Mouse (Mus musculus) cerebral cortex, adult 2 months (tissue): ENCODE results near the gene Sdsl.

Experiments
- WGBS: fragments of 180-500 bp; shearing (Covaris S2); methylation state at CpG from one replicate; pipeline ENCODE4 v1.1.7; 2018; 5-methylcytosine and 5-hydroxymethylcytosine counted together

Gene Sdsl

DNA sequence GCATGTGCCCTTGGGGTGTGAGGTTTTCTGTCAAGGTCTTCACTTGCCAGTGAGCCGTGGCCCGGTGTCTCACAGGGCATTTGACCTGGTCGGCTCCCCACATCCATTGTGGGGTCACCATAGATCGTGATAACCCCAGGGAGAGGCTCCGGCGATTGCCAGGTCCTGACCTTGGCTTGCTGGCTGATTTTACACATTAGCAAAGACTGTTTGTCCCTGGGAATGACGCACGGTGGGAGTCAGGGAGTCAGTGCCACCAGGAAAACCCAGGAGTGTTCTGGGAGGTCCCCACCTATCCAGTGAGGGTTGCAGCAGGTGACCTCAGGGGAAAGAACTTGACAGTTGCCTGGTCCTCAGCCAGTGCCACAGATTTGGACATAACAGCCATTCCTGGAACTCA lies at the start of gene Sdsl:
TSS of gene Sdsl (minus strand) at position 41 of the 400 bp plus-strand sequence.
- 86% methylated on average over 8 of the region's 8 CpGs for WGBS

- WGBS: 61% methylated on average over 9 of the region's 9 CpGs
These were observed 44.9 kb upstream of the Sdsl start for GRCm38 (mm10) chr5:120517552-120517951.

GRCm38 (mm10) chr5:120516221-120516984 lies 43.8 kb upstream of the Sdsl start:
- 70% methylated on average over 15 of the region's 15 CpGs for WGBS

DNA sequence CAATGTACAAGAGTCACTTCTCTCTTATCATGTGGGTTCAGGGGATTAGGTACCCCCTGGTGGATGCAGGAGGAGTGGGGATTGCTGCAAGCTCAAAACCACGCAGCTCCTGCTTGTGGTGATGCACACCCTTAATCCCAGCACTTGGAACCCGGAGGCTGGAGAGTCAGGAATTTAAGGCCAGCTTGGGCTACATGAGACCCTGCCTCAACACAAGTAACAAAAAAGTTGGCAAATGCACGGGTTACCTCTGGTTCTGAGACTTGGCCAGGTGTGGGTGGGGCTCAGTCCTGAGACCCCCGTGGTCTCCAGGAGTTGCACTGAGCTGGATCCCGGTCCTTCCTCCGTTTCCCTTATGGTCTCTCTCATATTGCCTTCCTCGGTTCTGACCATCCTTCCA lies 42.8 kb upstream of the Sdsl start:
- 89% methylated on average over 7 of the region's 7 CpGs for WGBS

DNA sequence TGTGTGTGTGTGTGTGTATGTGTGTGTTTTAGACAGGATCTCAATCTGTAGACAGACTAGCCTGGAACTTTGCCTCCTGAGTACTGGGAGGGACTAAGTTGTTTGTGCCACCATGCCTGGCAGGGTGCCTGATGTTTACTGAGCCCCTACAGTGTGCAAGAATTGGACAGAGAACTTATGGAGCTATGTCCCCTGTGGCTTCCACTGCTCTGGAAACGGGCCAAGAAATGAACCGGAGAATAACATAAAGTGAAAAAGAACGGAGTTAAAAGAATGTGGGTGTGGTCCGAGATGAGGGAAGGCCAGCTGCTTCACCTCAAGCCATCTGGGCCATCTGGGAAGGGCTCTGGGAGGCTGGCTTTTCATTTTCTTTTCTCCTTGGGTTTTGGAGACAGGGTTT lies 42.1 kb upstream of the Sdsl start:
- WGBS: 22% methylated on average over 4 of the region's 4 CpGs

DNA sequence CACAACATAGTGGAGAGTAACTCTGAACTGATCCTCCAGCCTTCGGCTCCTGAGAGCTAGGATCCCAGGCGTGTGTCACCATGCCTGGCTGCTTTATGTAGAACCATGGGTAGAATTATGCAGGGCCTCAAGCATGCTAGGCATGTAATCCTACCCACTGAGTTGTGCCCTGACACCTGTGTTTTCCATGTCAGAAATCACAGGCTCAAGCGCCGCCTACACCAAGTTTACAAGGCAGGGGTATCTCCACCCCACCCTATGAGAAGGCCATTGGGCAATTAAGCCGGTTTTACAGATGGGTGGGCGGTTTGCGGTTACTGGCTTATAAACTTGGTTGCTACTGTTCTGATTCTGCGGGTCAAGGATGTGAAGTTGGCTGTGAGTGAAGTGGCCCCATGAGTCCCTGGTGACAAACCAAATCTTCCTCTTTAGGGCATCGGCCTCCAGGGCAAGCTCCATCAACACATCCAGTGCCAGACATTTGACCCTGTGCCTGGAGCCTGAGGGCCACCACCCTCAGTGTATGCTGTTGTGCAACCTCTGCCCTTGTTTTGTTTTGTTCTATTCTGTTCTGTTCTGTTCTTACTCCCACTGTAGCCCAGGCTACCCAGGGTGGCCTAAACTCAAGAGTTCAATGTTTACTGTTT lies 41.5 kb upstream of the Sdsl start:
- WGBS: 89% methylated on average over 9 of the region's 9 CpGs

DNA sequence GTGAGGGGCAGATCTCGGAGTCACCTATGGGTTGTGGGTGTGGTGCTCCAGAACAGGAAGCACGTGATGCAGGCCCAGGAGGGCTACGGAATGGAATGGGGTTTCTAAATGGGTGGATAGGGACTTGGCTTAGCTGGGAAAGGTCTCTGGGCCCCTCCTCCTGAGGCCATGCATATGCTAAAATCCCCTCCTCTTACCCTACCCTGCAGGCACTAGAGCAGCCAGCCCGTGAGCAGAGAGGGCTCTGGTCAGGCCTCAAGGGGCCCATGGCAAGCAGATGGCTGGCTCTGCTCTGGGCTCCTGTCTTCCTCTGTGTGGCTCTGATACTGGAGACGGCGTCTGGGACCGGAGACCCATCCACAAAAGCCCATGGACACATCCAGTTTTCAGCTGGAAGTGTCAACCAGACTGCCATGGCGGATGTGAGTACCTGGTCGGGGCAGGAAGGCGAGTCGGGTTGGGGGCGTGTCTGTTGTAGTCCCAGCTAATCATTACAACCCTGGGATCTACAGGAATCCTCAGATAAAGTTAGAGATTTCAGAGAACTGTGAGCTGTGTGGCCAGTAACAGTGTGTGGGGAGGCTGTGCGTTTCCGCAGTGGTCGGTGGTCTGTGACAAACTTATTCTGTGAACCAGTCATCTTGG lies 40.4 kb upstream of the Sdsl start:
- 85% methylated on average over 15 of the region's 15 CpGs for WGBS

GRCm38 (mm10) chr5:120511643-120512220 lies 39.1 kb upstream of the Sdsl start:
- WGBS: 15% methylated on average over 14 of the region's 14 CpGs

GRCm38 (mm10) chr5:120510982-120511642 lies 38.5 kb upstream of the Sdsl start, which contains the start of gene Slc8b1:
Gene Slc8b1 (plus strand): TSS chr5:120511168.
- 1% methylated on average over 36 of the region's 36 CpGs for WGBS

DNA sequence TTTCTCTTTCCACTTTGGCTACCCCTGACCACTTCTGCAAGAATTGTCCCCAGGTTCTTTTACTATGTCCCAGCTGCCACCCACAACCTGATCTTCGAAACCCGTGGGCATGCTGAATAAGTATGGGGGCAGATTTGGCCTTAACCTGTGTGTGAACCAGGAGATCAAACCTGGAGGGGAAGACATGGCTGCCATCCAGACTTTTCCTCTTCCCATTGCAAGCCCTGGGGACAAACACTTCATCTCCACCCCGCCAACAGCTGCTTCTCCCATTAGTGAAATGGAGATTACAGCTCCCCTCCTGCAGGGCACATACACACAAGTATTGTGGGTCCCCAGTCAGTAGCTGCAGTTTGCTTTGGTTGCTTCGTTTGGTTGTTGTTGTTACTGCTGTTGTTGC lies 34.7 kb upstream of the Sdsl start:
- WGBS: 82% methylated on average over 4 of the region's 4 CpGs

DNA sequence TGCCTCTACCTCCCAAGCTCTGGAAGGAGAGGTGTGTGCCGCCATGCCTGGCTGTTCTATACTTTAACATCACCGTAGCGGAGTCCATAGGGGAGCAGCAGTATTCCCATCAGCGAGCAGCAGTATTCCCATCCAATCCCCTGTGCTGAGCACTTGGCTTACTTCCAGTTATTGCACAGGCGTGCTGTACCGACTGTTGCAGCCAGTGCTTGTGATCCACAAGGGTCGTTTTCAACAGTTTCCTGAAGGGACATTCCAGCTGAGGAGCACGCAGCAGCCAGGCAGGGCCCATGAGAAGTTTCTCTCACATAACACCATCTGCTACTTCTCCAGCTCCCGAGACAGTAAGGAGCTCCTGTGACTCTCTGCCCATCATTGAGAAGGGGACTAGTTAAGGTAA lies 33.9 kb upstream of the Sdsl start:
- WGBS: 52% methylated on average over 9 of the region's 9 CpGs

DNA sequence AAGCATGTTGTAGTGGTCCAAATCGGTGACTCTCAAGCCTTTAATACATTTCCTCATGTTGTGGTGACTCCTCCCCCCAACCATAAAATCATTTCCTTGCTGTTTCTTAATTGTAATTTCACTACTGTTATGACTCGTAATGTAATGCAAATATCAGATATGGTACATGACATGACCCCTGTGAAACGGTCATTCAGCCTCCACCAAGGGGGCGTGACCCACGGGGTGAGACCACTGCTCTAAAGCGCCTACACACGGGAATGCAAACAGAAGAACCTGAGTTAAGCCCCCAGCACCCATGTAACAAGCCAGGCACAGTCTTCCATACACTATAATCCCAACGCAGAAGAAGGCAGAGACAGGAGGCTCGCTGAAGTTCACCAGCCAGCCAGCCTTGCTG lies 33.2 kb upstream of the Sdsl start:
- 78% methylated on average over 9 of the region's 9 CpGs for WGBS

DNA sequence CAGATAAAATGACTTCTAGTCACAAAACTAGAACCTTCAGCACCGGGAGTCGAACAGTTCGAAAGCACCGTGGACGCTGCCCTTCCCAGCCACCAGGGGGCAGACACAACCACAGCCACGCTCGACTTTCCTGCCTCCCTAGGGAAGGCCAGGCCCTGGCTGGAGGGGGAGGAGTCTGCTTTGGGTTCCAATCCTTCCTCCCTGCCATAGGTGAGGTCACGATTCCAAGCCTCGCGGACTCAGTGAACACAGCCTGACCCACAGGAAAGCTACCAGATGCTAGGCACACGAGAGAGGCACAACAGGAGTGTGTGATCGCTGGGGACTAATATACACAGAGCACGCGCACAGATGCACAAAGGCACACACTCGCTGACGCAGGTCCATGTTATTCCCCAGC lies 32.8 kb upstream of the Sdsl start:
- 27% methylated on average over 16 of the region's 16 CpGs for WGBS

DNA sequence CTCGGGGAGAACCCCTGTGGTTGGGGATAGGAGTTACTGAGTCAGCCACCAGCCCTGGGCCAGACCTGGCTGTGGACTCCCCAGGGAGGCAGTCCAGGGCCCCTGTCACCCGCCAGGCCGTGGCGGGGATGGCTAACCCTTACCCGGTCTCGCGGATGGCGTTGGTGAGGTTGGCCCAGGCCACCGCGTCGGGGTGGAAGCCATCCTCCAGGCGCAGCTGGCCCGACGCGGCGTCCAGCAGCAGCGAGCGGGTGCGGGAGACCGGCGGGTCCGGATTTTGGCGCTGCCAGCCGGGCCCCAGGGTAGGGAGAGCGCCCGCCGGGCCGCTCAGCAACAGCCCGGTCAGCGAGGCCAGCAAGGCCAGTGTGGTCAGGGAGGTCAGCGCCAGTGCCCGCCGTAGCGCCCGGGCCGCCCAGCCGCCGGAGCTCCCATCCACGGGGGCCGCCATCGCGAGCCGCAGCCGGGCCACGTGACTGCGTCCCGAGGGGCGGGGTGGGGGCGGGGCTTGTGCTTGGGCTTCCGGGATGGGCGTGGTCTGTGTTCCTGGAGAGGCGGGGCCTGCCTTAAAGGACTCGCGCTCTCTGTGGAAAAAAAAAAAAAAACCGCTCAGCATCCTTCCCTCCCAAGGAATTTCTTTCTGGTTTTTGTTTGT lies 30.7 kb upstream of the Sdsl start, which contains the start of gene Plbd2:
TSS of gene Plbd2 (minus strand) at position 482 of the 652 bp plus-strand sequence.
- 1% methylated on average over 53 of the region's 55 CpGs for whole genome bisulfite sequencing

DNA sequence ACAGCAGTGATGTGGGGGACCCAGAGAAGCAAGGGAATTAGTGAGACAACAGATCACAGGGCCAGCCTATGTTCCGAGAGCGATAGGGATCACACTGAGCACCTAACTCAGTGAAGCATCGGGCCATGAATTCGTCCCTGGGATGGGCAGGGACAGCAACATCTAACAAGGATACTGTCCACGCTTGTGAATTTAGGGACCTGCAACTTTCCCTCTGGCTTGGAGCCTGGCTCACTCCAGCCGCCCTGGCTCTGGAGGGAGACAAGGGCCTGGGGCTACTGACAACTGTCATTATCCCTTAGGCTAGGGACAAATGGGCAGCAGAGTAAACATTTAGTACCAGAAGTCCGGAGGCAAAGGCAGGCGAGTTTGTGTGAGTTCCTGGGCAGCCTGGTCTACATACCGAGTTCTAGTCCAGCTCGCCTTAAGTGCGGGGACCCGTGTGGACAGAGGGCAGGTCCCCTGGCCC lies 30.1 kb upstream of the Sdsl start:
- WGBS: 2% methylated on average over 12 of the region's 12 CpGs

DNA sequence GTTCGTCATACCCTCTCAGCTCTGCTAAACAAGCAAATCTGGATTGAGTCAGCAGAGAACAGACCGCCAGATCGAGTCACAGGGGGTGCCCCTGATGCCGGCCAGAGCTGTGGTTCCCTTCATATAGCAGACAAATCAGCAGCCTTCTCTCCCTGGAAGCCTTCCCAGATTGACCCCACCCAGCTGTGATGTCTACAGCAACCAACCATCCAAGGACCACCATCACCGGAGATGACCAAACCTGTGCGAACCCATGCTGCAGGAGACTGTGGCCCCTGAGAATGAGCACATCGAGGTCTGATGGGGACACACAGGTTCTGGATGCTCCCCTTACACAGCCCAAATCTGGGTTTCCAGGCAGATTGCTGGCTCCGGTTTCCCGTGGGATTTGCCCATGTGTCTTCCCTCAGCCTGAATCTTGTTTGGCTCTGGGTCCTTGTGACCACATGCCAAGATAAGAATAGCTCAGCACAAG lies 29.6 kb upstream of the Sdsl start:
- WGBS: 28% methylated on average over 9 of the region's 9 CpGs

DNA sequence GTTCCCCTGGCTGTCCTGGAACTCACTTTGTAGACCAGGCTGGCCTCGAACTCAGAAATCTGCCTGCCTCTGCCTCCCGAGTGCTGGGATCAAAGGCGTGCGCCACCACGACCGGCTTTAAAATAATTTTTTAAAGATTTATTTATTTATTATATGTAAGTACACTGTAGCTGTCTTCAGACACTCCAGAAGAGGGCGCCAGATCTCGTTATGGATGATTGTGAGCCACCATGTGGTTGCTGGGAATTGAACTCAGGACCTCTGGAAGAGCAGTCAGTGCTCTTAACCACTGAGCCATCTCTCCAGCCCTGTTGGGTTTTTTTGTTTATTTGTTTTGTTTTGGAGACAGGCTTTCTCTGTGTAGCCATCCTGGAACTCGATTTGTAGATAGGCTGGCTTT lies 28.0 kb upstream of the Sdsl start:
- WGBS: 82% methylated on average over 9 of the region's 9 CpGs

- 82% methylated on average over 4 of the region's 4 CpGs for WGBS
These were observed 26.6 kb upstream of the Sdsl start for GRCm38 (mm10) chr5:120499202-120499601.

- whole genome bisulfite sequencing: 91% methylated on average over 3 of the region's 3 CpGs
These were observed 24.5 kb upstream of the Sdsl start for GRCm38 (mm10) chr5:120497071-120497470.

- WGBS: 82% methylated on average over 13 of the region's 13 CpGs
These were observed 23.2 kb upstream of the Sdsl start for GRCm38 (mm10) chr5:120495703-120496226.
